Mouse (Mus musculus) neural tube, embryonic 11.5 days (tissue): ENCODE measurements around the gene Myrf. TPM values are rescaled to one million over a fixed set of nuclear protein-coding genes. Genes with fewer than 3 reads are reported as not detected.

ENCODE experiments used
- ATAC-seq: fragments of 200-750 bp; cut with Nextera tagmentation; 2 replicates; pipeline ENCODE4 v1.8.0; 2017; ENCODE audit warnings: moderate number of reproducible peaks, mild to moderate bottlenecking, moderate TSS enrichment, moderate library complexity; ENCODE audit not compliant: insufficient read depth, low FRiP score, low TSS enrichment
- DNase-seq: peaks from one replicate; pipeline ENCODE4 v3.0.0-alpha.2; 2015; ENCODE audit warnings: low spot score
- H3K27ac ChIP-seq: fragments of 300-500 bp; sonication (generic); 2 replicates; pipeline ENCODE4 v1.5.1; 2014; ENCODE audit warnings: low read depth, mild to moderate bottlenecking, low read length
- H3K27me3 ChIP-seq: fragments of 300-500 bp; sonication (generic); 2 replicates; pipeline ENCODE4 v1.6.1; 2014; ENCODE audit warnings: mild to moderate bottlenecking, low read length, mixed read lengths; ENCODE audit not compliant: control insufficient read depth, insufficient read depth
- H3K36me3 ChIP-seq: fragments of 300-500 bp; sonication (generic); 2 replicates; pipeline ENCODE4 v1.6.1; 2014; ENCODE audit warnings: mild to moderate bottlenecking, low read length, moderate library complexity, mixed read lengths; ENCODE audit not compliant: control insufficient read depth, insufficient read depth
- H3K4me1 ChIP-seq: fragments of 300-500 bp; sonication (generic); 2 replicates; pipeline ENCODE4 v1.6.1; 2014; ENCODE audit warnings: low read length, mixed read lengths; ENCODE audit not compliant: control insufficient read depth, insufficient read depth
- H3K4me2 ChIP-seq: fragments of 300-500 bp; sonication (generic); 2 replicates; pipeline ENCODE4 v1.6.1; 2014; ENCODE audit warnings: low read depth, mild to moderate bottlenecking, moderate library complexity
- H3K4me3 ChIP-seq: fragments of 300-500 bp; sonication (generic); 2 replicates; pipeline ENCODE4 v1.5.1; 2014; ENCODE audit warnings: low read depth, low read length
- H3K9ac ChIP-seq: fragments of 300-500 bp; sonication (generic); 2 replicates; pipeline ENCODE4 v1.6.1; 2014; ENCODE audit warnings: mild to moderate bottlenecking, low read length
- H3K9me3 ChIP-seq: fragments of 300-500 bp; sonication (generic); 2 replicates; pipeline ENCODE4 v1.6.1; 2016; ENCODE audit warnings: low read length; ENCODE audit not compliant: control insufficient read depth
- WGBS: fragments of 180-500 bp; shearing (Covaris S2); extraction: QIAGEN DNeasy Blood & Tissue Kit; methylation state at CpG from one replicate; pipeline ENCODE4 v1.1.7; 2014; 5-methylcytosine and 5-hydroxymethylcytosine counted together
- polyA plus RNA-seq: library from polyadenylated mRNA; unstranded; fragments of >200 nt; fragmentation: Nextera tagmentation; extraction: Ambion mirVana; gene quantifications from 2 replicates; pipeline ENCODE4 v1.2.1, GENCODE M21; 2014

Myrf gene
- polyA plus RNA-seq, 1 experiment from 2014 or later, result 1.8 TPM

DNA sequence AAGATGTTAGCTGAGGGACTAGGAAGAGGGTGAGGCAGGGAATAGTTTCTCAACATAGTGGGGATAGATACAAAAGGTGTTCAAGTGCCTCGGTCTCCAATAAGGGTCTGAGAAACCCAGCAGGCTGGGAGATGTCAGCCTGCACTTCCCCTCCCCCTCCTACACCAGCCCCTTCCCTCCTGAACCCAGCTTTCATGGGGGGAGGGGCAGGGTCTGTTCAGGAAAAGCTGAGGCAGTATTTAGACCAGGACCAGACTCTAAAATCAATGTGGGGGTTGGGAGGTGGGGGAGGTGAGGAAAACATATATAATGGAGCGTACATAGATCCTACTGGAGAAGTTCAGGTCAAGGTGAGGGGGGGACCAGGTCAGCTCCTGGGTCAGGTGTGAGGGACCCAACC, 1.1 kb downstream of the Myrf start:
- Histone ChIP-seq H3K4me3 (no peak overlapping the region), H3K27me3 (peaks cover 5% of the 10 kb centered on the region; the same call in 1 of the 2 replicates), H3K4me1 (no peaks in the 10 kb centered on the region), H3K9me3 (no peaks in the 10 kb centered on the region), H3K4me2 (no peak overlapping the region), H3K9ac (no peak overlapping the region), H3K27ac (no peak overlapping the region), H3K36me3 (no peaks in the 10 kb centered on the region)
- DNase-seq (no peak), ATAC-seq (no peak)
- 52% methylated on average over 2 of the region's 2 CpGs for WGBS

GRCm38 (mm10) chr19:10238477-10238876, 2.1 kb downstream of the Myrf start:
- Histone ChIP-seq H3K9me3 (no peaks in the 10 kb centered on the region), H3K27me3 (peaks cover 5% of the 10 kb centered on the region; the same call in 1 of the 2 replicates), H3K9ac (no peak overlapping the region), H3K4me2 (no peak overlapping the region), H3K36me3 (no peaks in the 10 kb centered on the region), H3K27ac (no peak overlapping the region), H3K4me3 (no peak overlapping the region), H3K4me1 (no peaks in the 10 kb centered on the region)
- WGBS, result 76% methylated on average over 3 of the region's 3 CpGs
- DNase-seq, result no peak
- no peak for ATAC-seq

- no peak overlapping the region for H3K4me2 ChIP-seq
- no peak overlapping the region for H3K4me3 ChIP-seq
- no peaks in the 10 kb centered on the region for H3K36me3 ChIP-seq
- no peak overlapping the region for H3K9ac ChIP-seq
- no peak overlapping the region for H3K27ac ChIP-seq
- peaks cover 5% of the 10 kb centered on the region; the same call in 1 of the 2 replicates for H3K27me3 ChIP-seq
- DNase-seq (no peak), ATAC-seq (no peak)
- WGBS, result 83% methylated on average over 9 of the region's 9 CpGs
- no peaks in the 10 kb centered on the region for H3K9me3 ChIP-seq
- peaks cover 3% of the 10 kb centered on the region; the same call in 1 of the 2 replicates for H3K4me1 ChIP-seq
Observed at GRCm38 (mm10) chr19:10235784-10236565, 4.6 kb downstream of the Myrf start.

GRCm38 (mm10) chr19:10232327-10233017, 8.1 kb downstream of the Myrf start:
- peaks cover 4% of the 10 kb centered on the region; the same call in 1 of the 2 replicates for H3K4me1 ChIP-seq
- no peak overlapping the region for H3K9ac ChIP-seq
- no peak overlapping the region for H3K27ac ChIP-seq
- no peaks in the 10 kb centered on the region for H3K36me3 ChIP-seq
- no peak for DNase-seq
- WGBS, result 29% methylated on average over 9 of the region's 9 CpGs
- H3K4me2 ChIP-seq, result no peak overlapping the region
- H3K4me3 ChIP-seq, result no peak overlapping the region
- ATAC-seq, result no peak
- no peaks in the 10 kb centered on the region for H3K9me3 ChIP-seq
- no peaks in the 10 kb centered on the region for H3K27me3 ChIP-seq

GRCm38 (mm10) chr19:10231871-10232270, 8.7 kb downstream of the Myrf start:
- DNase-seq, result no peak
- Histone ChIP-seq H3K4me1 (peaks cover 4% of the 10 kb centered on the region; the same call in 1 of the 2 replicates), H3K36me3 (no peaks in the 10 kb centered on the region), H3K9me3 (no peaks in the 10 kb centered on the region), H3K4me3 (no peak overlapping the region), H3K27ac (no peak overlapping the region), H3K27me3 (no peaks in the 10 kb centered on the region), H3K9ac (no peak overlapping the region), H3K4me2 (no peak overlapping the region)
- WGBS, result 13% methylated on average over 5 of the region's 5 CpGs
- ATAC-seq, result no peak

DNA sequence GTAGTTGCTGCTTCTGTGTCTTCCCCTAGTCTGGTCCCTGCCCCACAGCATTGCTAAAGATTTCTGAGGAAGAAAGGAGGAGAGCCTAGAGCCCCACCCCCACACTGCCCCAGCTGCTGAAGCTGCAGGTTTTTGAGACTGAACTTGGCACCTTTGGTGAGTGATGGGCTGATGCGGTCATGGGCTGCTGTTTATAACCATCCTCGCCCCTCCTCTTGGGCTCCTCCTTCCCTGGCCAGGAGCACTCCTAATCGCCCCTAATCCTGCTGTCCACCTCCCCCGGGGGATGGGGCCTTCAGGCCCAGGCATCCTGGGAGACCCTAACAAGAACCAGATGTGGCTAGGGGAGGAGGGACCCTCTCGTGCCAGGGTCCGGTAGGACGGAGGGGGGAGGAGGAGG, 9.5 kb downstream of the Myrf start:
- DNase-seq (peak; percentile 38), ATAC-seq (no peak)
- H3K9me3 ChIP-seq, result no peaks in the 10 kb centered on the region
- no peak overlapping the region for H3K9ac ChIP-seq
- no peak overlapping the region for H3K27ac ChIP-seq
- H3K27me3 ChIP-seq, result no peaks in the 10 kb centered on the region
- no peaks in the 10 kb centered on the region for H3K36me3 ChIP-seq
- no peak overlapping the region for H3K4me2 ChIP-seq
- WGBS, result 4% methylated on average over 7 of the region's 7 CpGs
- no peak overlapping the region for H3K4me3 ChIP-seq
- peaks cover 4% of the 10 kb centered on the region; the same call in 1 of the 2 replicates for H3K4me1 ChIP-seq

- Histone ChIP-seq H3K36me3 (no peaks in the 10 kb centered on the region), H3K9ac (no peak overlapping the region), H3K4me1 (peaks cover 5% of the 10 kb centered on the region), H3K27me3 (no peaks in the 10 kb centered on the region), H3K4me3 (no peak overlapping the region), H3K27ac (no peak overlapping the region), H3K4me2 (no peak overlapping the region), H3K9me3 (no peaks in the 10 kb centered on the region)
- ATAC-seq (no peak), DNase-seq (no peak)
- 91% methylated on average over 4 of the region's 4 CpGs for WGBS
Observed at GRCm38 (mm10) chr19:10225767-10226166, 14.8 kb downstream of the Myrf start.

GRCm38 (mm10) chr19:10224637-10225453, 15.7 kb downstream of the Myrf start:
- Histone ChIP-seq H3K9ac (peak overlapping the region; percentile 23; the same call in 1 of the 2 replicates), H3K27ac (no peak overlapping the region), H3K4me3 (no peak overlapping the region), H3K4me1 (peaks cover 5% of the 10 kb centered on the region), H3K4me2 (0 out of 2 replicates have a peak overlapping the region, but pooled peaks have one; percentile 23), H3K27me3 (no peaks in the 10 kb centered on the region), H3K9me3 (no peaks in the 10 kb centered on the region), H3K36me3 (no peaks in the 10 kb centered on the region)
- 36% methylated on average over 26 of the region's 26 CpGs for WGBS
- no peak for ATAC-seq
- peak; percentile 22 for DNase-seq
